Mouse (Mus musculus) E14TG2a.4 (cell line): ENCODE data around the gene Tmem101.

ENCODE experiments used
- CTCF ChIP-seq: conservative IDR thresholded peaks from 2 replicates; pipeline ENCODE4 v1.5.1; 2014; ENCODE audit warnings: low read length
- POU5F1 ChIP-seq: IDR thresholded peaks from 2 replicates; pipeline ENCODE4 v1.6.1; 2014; ENCODE audit warnings: low read length, borderline replicate concordance

DNA sequence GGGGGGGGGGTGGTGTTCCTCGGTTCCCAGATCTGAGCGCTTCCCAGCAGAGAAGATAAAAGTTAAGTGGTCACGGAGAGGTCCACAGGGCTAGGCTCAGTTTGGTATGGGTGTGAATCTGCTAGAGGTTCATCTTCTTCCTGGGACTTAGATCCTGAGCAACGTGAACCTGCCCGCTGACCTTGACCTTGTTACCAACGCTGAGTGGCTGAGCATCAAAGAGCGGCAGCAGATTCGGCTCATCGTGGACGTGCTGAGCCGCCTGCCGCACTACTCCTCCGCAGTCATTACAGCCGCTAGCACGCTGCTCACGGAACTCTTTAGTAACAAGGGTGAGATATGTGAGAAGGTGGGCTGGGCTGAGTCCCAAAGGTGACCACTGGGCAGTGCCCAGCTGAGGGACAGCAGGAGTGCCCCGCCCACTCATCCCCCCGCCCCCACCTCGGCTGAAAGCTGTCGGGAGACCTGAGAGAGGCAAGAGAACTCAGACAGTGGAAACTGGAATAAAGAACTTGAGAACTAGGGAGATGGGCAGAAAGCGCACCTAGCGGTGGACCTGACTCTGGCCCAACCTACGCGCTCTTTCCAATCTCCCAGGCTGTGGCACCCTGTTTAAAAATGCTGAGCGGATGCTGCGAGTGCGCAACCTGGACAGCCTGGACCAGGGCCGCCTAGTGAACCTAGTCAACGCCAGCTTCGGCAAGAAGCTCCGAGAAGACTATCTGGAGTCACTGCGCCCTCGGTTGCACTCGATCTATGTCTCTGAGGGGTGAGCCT is 8.8 kb downstream of the Tmem101 start:
- TF ChIP-seq CTCF, result no peak
- no peak for TF ChIP-seq POU5F1
